Mouse (Mus musculus) spleen, embryonic (tissue): ENCODE results near the gene Heca.
"Not testable (repeated sequence)": the region's sequence is repeated elsewhere in the genome, so short reads cannot be mapped to it uniquely, and the experiment has no call there.

Experiments
- CTCF ChIA-PET: fragments of 350-600 bp; sonication (Branson Sonifier 250); formaldehyde crosslinking; loops from one replicate; lab custom pipeline; 2022; lab: Charles Lee

Heca gene

DNA sequence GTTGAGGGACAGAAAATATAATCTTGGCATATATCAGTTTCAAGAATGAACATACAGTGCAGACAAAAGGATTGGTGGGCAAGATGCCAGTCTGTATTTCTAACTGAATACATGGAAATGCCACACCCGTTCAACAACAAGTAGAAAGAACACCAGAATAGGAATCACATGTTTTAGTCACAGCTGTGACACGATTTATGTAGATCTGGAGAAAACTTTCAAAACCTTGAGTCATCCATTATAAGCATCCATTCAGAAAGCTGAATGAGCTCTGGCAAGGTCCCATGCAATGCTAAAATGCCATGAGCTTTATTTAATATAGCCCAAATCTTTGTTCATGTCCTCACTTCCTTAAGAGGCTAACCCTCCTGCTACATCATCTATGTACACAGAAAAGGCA, 44.4 kb downstream of the Heca start:
- CTCF ChIA-PET, result no interaction called here

DNA sequence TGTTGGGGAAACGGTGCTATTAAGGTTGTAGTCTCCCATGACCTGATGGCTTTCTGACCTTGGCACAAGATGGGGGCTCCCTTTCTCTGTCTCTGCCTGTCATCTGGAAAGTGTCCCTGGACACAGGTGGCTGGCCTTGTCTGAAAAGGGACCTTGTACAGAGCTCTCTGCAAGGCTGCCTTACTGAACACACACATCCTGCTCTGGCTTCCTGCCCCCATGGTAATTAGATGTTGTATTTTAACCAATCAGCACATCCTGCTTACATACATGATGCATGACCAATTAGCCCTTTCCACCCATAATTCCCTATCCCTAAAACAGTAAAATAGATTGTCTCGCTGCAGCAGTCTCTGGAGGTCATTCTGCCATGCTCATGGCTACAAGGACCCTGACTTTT, 67.1 kb downstream of the Heca start:
- CTCF ChIA-PET, result no interaction called here

DNA sequence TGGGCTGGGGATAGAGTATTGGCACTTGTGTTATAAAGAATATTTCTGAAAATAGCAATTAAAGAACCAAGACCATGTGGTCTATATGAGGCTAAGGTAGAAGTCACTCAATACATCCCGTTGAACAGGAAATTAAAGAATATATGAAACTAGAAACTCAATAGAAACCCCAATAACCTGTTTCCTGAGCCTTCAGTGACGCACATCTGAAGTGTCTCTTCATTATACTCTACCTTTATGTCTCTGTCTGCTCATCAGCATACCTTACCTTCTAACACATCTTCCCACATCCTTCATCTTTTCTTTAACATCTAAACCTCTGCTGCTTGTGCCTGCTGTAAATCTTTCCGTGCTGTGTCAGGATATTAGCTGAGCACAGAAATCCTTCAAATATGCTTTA, 67.8 kb downstream of the Heca start:
- CTCF ChIA-PET, result no interaction called here

DNA sequence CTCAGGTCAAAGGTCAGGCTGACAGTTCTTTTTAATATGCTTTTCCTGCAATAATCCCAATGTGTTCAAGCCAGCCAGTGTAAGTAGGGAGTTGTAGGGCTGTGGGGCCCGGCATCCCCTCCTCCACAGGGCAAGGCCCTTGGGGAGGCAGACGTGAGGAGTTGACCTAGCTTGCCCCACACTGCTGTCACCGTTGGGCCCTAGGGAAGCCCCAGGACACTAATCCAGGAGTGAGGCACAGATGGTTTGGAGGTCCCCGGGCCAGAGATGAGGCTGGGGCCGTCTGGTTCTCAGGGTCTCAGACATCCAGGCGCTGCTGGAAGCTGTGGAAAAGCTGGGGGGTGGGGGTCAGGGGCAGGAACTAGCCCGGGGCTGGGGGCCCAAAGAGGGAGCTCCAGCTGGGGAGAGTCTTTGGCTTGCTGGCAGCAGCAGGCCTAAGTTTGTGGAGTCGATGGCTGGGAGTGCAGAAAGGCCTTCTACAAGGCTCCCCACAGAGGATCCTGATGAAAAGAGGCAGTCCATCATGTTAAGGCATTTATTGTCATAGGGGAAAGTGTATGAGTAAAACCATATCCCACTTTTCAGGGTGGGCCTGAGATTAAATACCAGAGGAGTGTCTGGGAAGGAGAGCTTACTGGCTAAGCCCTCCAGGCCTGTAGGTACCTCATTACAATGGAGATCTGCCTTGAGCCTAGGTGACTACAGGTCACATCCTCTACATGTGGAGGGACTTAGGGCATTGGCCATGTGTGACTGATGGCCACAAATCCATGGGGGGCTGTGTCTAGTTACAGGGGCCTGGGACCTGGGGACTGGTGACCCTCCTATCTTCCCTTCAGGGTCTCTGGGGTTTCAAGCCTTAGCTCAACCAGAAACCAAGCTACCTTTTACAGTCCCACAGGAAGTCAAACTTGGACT, 69.6 kb downstream of the Heca start:
- CTCF ChIA-PET, result interaction anchor here (0.6 kb wide), 2 partner anchors 20 to 38 kb away, joined by 3 to 4 read pairs; no protein-coding TSS in a partner anchor

DNA sequence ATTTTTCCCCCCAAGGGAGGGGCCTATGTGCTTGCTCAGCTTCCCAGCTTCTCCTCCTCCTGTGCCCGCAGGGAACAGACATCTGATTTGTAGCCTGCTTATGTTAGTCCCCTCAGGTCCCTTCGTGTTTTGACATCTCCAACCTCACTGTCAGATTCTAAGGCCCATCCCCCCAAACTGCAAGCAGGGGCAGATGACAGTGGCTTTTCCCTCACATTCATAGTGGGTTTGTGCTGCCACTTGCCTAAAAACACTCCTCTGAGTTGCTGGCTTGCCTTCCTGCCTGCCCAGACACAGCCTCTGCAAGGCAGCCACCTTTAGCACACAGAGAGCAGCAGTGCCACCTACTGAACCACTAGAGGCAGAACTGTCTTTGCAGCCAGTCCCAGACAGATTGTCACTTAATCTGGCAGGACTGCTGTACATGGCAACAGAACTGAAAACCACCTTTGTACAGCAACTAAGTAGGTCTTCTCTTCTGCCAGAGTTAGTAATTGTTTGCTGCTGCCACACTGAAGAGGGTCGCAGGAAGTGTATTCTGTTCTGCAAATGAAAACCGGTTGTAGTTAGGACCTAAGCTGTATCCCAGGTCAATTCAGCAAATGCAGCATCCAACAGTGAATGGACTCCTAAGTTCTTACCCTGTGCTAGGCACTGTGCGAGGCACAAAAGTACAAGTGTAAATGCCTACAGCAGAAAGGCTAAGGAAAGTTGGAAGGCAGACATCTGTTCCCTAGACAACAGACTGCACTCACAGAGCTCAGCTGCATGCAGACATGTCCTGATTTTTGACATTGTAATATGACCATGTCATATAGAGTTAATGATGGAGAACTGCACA, 77.8 kb downstream of the Heca start:
- CTCF ChIA-PET, result interaction anchor here (0.6 to 1.5 kb wide), 2 partner anchors 90 to 137 kb away, joined by 7 to 8 read pairs; no protein-coding TSS in a partner anchor

DNA sequence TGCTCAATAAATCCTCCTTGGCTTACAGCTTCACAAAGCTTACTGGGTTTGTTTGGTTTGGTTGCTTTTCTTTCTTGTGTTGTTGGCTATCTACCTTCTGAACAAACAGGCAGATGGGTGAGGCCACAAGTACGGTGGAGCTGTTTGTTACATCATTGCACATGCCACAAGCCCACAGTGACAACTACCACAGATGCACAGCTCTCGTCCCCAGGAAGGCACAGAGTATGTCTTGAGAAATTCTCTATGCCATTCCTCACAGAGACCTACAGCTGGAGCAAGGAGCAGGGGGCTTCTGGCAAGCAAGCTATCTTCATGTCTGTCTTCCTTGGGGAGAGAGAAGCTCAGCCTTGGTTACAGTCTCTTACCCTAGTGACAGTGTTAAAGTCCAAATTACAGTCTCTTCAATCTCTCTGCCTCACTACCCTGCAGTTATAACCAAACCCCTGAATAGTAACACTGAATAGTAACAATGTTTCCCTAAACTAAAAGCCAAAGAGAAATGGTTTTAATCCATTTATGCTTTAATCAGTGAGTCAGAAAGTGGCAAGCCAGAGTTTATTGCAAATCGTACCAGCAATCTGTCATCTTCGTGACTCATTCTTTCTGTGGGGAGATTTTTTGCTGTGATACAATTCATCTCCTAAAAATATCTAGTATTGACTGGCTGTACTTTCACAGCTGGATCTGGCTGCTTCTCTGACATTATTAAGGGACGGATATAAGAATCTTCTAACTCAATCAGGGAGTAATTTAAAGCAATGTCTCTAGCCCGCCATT, 87.0 kb downstream of the Heca start:
- CTCF ChIA-PET, result no interaction called here

DNA sequence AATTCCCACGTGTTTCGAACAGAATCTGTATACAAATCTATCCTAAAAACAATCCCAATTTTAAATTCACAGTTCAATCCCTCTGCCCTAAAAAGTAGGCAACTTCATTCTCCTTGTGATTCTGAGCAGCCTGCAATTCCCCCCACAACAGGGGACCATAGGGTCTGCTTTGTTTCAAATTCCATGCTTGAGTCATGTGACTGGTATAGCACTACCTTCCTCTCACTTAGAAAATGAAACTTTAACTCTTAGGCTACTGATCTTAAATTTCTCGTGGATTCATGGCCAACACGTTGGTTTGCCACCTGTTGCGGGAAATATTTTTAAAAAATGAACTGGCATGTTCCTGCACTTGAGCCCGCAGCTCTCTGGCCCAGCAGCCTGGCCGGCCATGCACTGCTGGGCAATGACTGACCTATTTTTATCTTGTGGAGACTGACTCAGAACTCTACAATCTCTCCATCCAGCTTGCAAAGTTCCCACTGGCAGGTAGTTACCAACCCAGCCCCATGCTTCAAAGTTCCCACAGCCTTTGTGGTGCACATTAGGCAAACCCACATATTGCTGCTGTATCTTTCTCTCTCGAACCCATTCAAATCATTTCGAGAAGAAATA, 90.1 kb downstream of the Heca start:
- CTCF ChIA-PET, result no interaction called here

DNA sequence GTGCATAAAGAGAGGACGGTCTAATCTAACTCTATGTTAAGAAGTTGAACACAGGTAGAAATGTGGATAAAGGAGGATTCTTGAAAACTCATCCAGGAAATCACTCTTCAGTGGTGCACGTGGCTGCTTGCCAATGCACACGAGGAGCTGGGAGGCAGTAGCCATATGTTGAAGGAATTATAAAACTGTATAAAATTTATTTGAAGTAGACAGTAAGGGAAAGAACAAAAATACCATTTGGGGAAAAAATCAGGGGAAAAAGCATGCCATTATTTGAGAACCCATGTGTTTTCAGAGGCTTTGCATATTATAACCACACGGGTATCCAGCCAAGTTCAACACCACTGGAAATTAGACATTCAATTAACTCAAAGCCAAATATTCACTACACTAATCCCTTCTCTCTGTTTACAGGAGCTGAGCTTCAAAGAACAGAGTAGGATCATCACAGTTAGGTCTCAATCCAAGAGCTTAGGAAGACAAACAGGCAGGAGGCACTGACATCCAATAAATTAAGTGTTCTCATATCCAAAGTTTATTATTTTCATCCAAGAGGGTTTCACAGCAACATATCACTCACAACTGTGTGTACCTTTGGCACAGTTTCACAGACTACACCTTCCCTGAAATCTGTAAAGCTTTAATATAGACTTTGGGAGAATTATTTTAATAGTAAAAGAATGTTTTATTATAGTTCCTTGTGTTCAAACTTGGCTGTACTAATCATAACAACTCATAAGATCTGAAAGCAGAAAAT, 102.9 kb downstream of the Heca start:
- CTCF ChIA-PET, result no interaction called here

DNA sequence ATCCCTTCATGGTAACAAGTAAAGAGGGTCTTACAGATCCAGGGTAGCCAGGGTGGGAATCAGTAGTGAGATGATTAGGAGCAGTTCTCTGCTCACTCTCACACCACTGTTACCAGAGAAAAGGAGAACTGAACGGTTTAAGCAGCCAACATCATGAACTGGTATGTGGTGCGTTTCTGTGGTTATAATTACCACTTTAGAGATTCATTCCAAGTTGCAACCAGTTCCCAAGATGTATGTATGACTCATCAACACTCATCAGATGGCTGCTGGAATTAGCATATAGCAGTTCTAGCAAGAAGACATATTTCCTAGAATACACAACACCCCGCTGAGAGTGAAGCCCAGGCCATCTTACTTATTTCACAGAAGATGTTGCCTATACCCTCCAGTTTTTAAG, 105.8 kb downstream of the Heca start:
- CTCF ChIA-PET, result no interaction called here

DNA sequence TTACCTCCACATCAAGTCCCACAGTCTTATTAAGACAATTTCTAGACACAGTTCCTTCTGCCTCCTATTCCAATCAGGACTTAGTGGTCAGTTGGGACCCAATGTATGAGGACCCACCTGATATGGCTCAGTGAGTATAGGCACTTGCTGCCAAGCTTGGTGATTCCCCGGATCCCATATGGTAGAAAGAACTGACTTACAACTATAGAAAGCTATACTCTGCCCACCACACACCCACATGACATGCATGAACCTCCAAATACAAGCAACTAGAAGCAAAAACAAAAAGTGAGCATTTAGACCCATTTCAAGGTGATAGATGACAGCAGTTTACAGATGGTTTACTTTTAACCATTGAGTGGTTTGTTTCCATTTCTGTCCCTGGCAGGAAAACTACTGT, 111.6 kb downstream of the Heca start:
- CTCF ChIA-PET, result no interaction called here

DNA sequence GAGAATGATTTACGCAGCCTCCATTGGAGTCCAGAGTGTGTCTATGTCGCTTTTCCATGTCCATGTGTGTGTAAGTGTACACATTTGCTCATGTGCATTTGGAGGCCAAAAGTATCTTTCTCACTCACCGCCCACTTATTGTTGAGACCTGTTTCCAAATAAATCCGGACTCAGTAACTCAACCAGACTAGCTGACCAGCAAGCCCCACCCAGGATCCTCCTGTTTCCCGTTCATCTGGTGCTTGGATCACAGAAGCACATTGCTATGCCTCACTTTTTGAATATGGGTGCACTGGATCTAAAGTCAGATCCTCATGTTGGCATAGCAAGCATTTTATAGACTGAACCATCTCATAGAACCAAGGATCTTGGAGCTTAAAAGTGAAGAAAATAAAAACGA, 112.8 kb downstream of the Heca start:
- CTCF ChIA-PET, result no interaction called here

DNA sequence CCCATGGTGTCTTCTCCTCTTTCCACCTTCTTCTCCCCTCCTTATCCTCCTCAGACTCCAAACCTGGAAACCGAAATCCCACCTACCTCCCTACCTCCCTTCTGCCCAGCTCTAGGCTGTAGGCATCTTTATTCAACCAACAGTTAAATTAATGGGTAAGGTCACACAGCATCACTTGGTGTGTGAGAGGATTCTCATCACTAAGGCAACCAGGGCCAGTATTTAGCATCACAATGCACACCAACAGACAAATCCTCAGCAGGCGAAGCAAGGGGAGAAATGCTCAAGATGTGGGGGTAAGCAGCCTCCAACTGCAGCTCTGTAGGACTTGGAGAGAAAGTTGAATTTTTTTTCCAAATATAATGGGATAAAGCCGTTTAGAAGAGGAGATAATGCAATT, 116.8 kb downstream of the Heca start:
- CTCF ChIA-PET, result no interaction called here

DNA sequence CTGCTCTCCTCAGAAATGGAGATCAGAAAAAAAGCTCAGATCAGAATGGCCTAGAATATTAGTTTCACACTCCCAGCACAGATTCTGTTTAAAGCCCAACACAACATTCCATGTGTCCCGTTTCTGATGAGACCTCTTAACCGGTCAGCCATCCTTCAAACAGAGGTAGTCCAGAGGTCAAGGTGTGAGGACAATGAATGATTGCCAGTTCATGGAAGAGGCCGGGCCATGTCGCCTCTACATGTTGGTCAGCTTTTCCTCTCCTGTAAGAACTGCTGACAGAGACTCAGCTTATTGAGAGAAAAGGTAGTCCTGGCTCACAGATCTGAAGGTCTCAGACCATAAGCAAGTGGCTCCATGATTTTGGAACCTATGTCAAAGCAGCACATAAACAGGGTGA, 118.7 kb downstream of the Heca start:
- CTCF ChIA-PET, result no interaction called here

DNA sequence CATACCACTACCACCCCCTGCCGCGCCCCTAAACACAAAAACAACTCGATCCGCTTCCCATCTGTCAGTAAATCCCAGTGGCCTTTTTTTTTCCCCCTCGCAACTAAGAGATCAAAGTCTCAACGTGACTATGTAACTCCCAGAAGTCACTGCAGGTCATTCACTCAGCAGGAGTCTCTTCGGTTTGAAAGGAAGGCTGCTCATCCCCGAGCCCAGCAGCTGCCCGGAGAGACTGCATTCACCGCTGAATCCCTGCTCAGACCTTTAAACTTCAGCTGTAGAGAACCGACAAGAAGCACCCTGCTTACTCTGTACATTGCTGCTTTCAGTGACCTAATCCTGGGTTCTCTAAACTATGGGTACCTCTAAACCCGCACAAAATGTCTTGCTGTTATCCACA, 120.5 kb downstream of the Heca start:
- CTCF ChIA-PET, result no interaction called here

DNA sequence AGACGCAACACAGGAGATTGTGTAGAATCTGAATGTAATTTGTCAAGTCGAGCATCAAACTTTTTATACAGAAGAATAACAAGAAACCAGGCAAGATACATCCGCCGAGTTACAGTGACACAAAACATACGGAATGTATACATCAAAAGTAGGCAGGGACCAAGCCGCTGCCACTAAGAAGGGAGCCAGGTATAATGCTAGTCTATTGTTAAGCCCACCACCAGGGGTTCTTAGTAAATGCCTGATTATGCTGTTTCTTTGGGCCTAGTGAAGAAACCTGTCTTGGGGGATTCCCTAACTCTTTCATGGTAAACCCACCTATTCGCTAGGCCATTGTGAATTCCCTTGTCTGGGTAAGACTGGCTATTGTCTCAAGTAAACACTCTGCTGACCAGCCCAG, 127.4 kb downstream of the Heca start:
- CTCF ChIA-PET, result not testable (repeated sequence)
